Mouse (Mus musculus): Measurements from ENCODE around the gene Gpx5.
"Not testable (repeated sequence)": the region's sequence is repeated elsewhere in the genome, so short reads cannot be mapped to it uniquely, and the experiment has no call there.

Gpx5 gene

DNA sequence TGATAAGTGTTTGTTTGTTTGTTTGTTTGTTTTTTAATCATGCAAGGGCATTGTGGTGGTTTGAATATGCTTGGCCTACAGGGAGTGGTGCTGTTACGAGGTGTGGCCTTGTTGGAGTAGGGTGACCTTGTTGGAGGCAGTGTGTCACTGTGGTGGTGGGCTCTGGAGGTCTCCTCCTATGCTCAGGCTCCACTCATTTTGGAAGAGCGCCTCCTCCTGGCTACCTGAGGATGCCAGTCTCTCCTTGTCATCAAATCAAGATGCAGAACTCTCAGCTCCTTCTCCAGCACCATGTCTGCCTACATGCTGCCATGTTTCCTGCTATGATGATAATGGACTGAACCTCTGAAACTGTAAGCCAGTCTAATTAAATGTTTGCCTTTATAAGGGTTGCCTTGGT lies 26.8 kb downstream of the Gpx5 start:
- no peak for DNase-seq (ENCODE audit: low read depth, low spot score)

DNA sequence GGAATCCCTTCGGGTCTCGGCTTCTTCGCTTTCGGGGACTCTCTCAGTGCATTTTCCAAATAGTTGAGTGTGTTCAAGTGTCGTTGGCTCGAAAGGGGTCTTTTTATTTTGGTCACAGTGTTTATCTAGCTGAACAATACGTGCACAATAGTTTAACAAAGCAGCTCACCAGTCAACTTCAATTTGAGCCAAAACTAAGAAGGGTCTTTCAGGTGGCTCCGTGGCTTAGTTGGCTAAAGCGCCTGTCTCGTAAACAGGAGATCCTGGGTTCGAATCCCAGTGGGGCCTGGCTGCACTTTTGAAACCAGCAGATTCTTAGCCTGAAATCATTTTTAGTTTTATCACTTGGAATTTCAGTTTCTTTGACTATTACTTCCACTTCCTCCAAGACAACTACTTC lies 28.2 kb downstream of the Gpx5 start:
- DNase-seq (ENCODE audit: low read depth, low spot score), result peak; percentile 72

DNA sequence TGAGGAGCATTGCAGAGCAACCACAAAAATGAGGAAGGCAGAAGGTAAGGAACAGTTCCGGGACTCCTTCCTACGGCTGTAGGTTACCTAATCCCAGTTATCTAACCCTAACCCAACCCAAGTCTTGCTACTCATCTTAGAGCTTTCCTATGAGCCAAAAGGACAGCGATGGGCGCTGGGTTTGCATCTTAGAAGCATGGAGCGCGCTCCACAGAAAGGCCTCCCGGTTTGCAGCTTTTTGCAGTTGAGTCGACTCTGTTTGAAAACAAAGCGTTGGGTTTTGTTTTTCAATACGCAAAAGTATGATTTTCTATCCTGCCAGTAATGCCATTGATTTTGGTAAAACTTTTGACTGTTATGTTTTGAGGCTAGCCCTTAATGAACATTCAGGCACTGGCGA lies 28.6 kb downstream of the Gpx5 start:
- DNase-seq (ENCODE audit: low read depth, low spot score), result peak; percentile 43

DNA sequence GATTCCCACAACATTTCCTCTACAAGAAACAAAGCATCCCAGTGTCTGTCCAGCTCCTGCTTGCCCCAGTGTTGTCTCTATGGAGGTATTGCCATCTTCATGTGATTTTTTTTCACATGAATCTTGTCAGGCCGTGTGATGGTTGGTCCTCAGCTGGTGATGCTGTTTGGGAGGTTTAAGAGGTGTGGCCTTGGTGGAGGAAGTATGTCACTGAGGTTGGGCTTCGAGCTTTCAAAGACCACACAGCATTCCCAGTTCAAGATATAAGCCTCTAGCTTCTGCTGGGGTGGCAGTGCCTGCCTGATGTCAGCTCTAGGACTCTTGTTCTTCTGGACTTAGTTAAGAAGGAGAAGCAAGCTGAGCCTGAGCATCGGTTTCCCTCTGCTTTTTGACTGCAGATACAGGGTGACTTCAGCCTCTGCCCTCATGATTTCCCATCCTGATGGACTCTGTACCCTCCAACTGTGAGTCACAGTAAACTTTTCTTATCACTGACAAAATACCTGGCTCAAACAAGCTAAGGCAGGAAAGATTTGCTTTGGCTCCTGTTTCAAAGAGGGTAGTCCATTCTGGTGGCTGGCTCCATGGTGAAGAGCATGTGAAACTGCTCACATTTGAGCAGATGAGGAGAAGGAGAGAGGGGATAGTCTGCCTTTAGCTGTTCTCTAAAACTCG lies 29.6 kb downstream of the Gpx5 start:
- DNase-seq (ENCODE audit: low read depth, low spot score), result no peak

DNA sequence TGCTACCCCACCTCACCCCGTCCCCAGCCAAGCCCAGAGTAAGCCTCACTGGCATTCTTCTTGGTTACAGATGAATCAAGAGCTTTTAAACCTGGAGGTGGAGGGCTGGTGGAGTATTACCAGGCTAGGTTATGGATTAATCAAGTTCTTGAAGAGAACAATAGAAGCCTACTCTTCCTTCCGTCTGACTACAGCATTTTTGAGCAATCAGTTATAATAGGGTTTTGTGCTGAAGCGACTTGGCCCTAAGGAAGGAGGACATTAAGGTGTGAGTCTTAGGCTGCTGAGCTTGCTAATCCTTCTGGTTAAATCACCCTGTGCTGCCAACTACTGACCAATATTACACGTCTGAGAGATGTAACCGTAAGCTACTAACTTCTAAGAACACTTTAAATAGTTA lies 32.2 kb downstream of the Gpx5 start:
- no peak for DNase-seq (ENCODE audit: low read depth, low spot score)

DNA sequence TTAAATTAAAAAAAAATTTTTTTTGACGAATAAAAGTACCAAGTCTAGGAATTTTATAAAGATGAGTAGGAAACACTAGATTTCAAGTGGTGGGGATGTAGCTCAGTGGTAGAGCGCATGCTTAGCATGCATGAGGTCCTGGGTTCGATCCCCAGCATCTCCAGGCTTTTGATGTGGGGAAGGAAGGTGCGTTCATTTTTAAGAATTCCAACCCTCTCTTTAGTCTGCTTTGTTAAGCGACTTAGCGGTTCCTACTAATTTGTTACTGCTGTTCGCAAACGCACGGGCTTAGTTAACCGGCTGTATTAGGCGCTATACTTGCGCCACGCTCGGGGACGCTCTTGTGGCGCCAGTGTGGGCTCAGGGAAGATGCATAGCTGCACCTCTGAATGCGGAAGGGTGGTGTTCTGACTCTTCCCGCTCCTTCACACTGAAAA lies 32.8 kb downstream of the Gpx5 start:
- DNase-seq (ENCODE audit: low read depth, low spot score), result peak; percentile 93

- DNase-seq (ENCODE audit: low read depth, low spot score), result peak; percentile 71
Observed at GRCm38 (mm10) chr13:21259171-21259631, 33.3 kb downstream of the Gpx5 start.

DNA sequence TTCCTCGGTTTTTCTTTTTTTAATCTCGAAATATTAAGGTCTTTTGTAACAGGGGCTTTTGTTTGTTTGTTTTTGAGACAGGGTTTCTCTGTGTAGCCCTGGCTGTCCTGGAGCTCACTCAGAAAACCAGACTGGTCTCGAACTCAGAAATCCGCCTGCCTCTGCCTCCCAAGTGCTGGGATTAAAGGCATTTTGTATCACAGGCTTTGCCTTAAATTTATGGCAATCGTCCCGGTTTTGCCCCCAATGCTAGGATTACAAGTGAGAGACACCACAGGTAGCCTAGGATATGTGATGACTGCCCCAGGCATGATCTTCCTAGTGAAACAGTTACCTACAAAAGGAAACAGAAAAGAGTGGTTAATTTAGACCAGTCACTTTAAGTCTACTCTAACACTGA lies 34.0 kb downstream of the Gpx5 start:
- peak; percentile 43 for DNase-seq (ENCODE audit: low read depth, low spot score)

DNA sequence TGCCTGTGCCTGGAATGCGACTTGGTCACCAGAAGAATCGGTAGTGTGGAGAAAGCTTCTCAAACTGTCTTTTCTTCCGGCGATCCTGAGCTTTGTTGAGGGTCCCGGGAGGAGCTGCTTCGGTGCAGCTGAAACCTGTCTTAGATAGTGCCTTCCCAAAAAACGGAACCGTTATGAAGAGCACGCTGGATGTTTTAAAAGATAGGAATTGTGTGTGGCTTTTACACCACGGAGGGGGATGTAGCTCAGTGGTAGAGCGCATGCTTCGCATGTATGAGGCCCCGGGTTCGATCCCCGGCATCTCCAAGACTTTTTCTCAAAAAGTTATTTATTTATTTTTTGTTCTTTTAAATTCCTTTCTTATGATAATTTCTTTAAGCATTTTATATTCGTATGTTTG lies 38.5 kb downstream of the Gpx5 start:
- DNase-seq (ENCODE audit: low read depth, low spot score), result peak; percentile 84

GRCm38 (mm10) chr13:21253569-21253968 lies 39.0 kb downstream of the Gpx5 start:
- DNase-seq (ENCODE audit: low read depth, low spot score), result peak; percentile 42

- DNase-seq (ENCODE audit: low read depth, low spot score), result no peak
Observed at GRCm38 (mm10) chr13:21253040-21253439, 39.5 kb downstream of the Gpx5 start.

- no peak for DNase-seq (ENCODE audit: low read depth, low spot score)
Observed at GRCm38 (mm10) chr13:21250074-21250681, 42.4 kb downstream of the Gpx5 start.

DNA sequence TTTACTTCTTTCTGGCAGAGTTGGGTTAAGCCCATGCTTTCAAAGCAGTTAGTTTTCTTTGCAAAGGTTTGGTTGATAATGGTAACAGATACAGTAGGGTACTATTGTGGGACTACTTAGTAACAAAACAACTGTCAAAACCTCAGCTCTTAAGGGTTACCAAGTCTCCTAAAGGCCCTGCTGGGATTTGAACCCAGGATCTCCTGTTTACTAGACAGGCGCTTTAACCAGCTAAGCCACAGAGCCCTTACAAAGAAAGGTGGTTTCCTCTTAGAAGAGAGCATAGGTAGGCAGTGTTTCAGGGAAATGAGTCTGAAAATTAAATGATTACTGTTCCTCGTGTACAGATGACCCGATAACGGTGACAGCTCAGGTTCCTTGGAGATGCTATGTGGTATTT lies 43.5 kb downstream of the Gpx5 start:
- peak; percentile 34 for DNase-seq (ENCODE audit: low read depth, low spot score)

- DNase-seq (ENCODE audit: low read depth, low spot score), result no peak
Observed at GRCm38 (mm10) chr13:21246276-21246675, 46.3 kb downstream of the Gpx5 start.

GRCm38 (mm10) chr13:21244967-21245366 lies 47.6 kb downstream of the Gpx5 start:
- DNase-seq (ENCODE audit: low read depth, low spot score), result not testable (repeated sequence)

GRCm38 (mm10) chr13:21244089-21244488 lies 48.4 kb downstream of the Gpx5 start:
- DNase-seq (ENCODE audit: low read depth, low spot score), result no peak

DNA sequence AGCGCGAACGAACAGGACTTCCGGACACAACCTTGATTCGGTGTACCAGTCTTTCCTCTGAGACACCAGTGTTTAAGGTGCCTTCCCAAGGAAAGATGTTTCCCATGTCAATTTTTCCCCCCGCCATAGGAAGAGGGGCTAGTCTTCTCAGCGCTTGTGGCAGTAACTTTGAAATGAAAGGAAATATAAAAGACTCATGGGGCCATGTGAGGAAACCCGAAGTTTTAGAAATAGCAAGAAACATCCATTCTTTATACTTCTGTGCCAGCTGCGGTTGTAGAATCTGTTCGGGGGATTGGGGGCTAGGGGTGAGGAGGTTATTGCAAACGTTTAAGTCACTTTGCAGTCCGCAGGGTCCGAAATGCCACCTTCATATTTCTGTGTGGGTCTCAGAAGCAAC lies 49.3 kb downstream of the Gpx5 start:
- no peak for DNase-seq (ENCODE audit: low read depth, low spot score)

DNA sequence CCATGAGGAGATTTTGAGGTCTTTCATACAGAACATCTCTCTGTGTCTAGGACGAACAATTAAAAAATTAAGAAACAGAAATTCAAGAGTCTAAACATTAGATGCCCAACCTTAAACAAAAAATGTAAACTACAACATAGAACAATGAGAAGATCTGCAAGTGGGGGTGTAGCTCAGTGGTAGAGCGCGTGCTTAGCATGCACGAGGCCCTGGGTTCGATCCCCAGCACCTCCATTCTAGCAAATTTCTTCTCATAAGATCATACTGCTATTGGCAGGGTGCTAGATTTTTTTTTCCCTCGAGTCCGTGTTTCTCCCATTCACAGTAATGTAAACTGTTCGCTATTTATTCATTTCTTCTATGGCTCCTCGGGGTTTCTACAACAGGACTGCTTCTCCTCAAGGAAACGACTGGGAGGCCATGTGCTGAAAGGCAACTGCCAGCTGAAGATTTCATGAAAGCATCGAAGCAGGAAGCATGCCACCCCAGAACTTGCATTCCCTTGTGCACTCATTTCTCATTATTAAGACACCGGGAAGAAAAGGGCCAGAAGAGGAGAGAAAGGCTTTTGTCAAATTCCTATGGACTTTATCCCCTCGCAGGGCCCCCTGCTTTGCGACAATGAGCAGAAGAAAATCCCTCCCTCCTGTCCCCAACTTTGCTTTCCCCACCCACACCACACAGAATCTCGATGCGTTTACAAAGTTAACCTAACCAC lies 50.0 kb downstream of the Gpx5 start:
- DNase-seq (ENCODE audit: low read depth, low spot score), result peak; percentile 25

DNA sequence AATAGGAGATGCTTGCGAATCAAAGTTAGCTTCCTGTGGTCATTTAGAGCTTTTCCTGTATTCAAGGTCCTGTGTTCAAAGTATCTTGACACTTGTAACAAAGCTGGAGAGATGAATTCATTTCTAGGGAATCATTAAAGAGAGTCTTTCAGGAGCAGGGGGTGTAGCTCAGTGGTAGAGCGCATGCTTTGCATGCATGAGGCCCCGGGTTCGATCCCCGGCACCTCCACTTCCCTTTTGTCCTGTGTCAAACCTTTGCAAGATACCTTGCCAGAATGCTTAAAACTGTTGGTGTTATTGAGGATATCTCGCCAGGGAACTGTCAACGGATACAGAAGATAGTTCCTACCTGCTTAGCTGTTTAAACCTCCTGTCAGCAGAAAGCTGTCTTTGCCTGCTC lies 51.7 kb downstream of the Gpx5 start:
- peak; percentile 61 for DNase-seq (ENCODE audit: low read depth, low spot score)

DNA sequence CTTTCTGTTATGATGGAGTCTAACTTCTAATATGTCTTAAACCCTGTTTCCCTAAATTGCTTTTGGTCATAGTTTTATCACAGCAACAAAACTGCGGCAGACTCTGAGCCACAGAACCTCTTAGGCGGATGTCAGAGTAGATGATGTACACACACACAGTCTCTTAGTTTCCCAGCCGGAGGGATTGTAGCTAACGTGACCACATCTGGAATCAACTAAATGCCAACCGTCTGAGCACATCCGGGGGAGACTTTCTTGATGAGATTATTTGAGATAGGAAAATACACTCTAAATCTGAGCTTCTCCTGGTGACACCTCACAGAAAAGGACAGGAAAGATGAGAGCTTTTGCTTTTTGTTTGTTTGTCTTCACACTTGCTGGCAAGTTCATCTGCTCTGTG lies 55.4 kb downstream of the Gpx5 start:
- no peak for DNase-seq (ENCODE audit: low read depth, low spot score)

DNA sequence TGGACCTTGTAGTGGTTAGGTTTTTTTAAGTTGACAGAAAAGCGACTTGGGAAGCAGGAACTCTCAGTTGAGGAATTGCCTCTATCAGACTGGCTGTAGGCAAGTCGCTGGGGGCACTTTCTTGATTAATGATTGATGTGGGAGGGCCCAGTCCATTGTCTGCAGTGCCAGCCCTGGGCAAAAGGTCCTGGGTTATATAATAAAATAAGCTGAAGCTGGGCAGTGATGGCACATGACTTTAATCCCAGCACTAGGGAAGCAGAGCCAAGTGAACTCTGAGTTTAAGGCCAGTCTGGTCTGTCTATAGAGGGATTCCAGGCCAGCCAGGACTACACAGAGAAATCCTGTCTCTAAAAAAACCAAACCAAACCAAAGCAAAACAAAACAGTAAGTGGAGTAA lies 55.8 kb downstream of the Gpx5 start:
- DNase-seq (ENCODE audit: low read depth, low spot score), result no peak
